Mouse (Mus musculus) neural tube, embryonic 14.5 days (tissue): ENCODE results near the gene Slc25a54. TPM values are rescaled to one million over a fixed set of nuclear protein-coding genes. Genes with fewer than 3 reads are reported as not detected.

Experiments
- ATAC-seq: fragments of 200-750 bp; cut with Nextera tagmentation; 2 replicates; pipeline ENCODE4 v1.8.0; 2017; ENCODE audit warnings: low read depth, mild to moderate bottlenecking, moderate TSS enrichment, moderate library complexity
- H3K27ac ChIP-seq: fragments of 300-500 bp; sonication (generic); 2 replicates; pipeline ENCODE4 v1.5.1; 2014; ENCODE audit warnings: low read depth, mild to moderate bottlenecking, control low read depth, low read length, moderate library complexity, mixed read lengths
- H3K27me3 ChIP-seq: fragments of 300-500 bp; sonication (generic); 2 replicates; pipeline ENCODE4 v1.6.1; 2014; ENCODE audit warnings: low read length; ENCODE audit not compliant: control insufficient read depth, insufficient read depth
- H3K36me3 ChIP-seq: fragments of 300-500 bp; sonication (generic); 2 replicates; pipeline ENCODE4 v1.6.1; 2014; ENCODE audit warnings: low read length, mixed read lengths; ENCODE audit not compliant: control insufficient read depth, insufficient read depth
- H3K4me1 ChIP-seq: fragments of 300-500 bp; sonication (generic); 2 replicates; pipeline ENCODE4 v1.6.1; 2014; ENCODE audit warnings: low read length; ENCODE audit not compliant: control insufficient read depth, insufficient read depth
- H3K4me2 ChIP-seq: fragments of 300-500 bp; sonication (generic); 2 replicates; pipeline ENCODE4 v1.6.1; 2014; ENCODE audit warnings: mild to moderate bottlenecking, low read depth, low read length, control low read depth
- H3K4me3 ChIP-seq: fragments of 300-500 bp; sonication (generic); 2 replicates; pipeline ENCODE4 v1.5.1; 2014; ENCODE audit warnings: low read depth, low read length, control low read depth, mixed read lengths
- H3K9ac ChIP-seq: fragments of 300-500 bp; sonication (generic); replicated peaks from 2 replicates; pipeline ENCODE4 v1.6.1; 2014; ENCODE audit warnings: low read depth, mild to moderate bottlenecking, control low read depth, low read length, mixed read lengths
- H3K9me3 ChIP-seq: fragments of 300-500 bp; sonication (generic); 2 replicates; pipeline ENCODE4 v1.6.1; 2016; ENCODE audit warnings: low read length; ENCODE audit not compliant: control insufficient read depth
- WGBS: fragments of 180-500 bp; shearing (Covaris S2); extraction: QIAGEN DNeasy Blood & Tissue Kit; methylation state at CpG from one replicate; pipeline ENCODE4 v1.1.7; 2014; 5-methylcytosine and 5-hydroxymethylcytosine counted together
- polyA plus RNA-seq: library from polyadenylated mRNA; unstranded; fragments of >200 nt; fragmentation: Nextera tagmentation; extraction: Ambion mirVana; gene quantifications from 2 replicates; pipeline ENCODE4 v1.2.1, GENCODE M21; 2014

Gene Slc25a54
- not detected in 2 replicates for polyA plus RNA-seq

- no peak within 1 kb of the TSS for H3K9ac ChIP-seq
- no peaks in the 10 kb centered on the region for H3K4me1 ChIP-seq
- no peak for ATAC-seq
- no peak within 1 kb of the TSS for H3K4me2 ChIP-seq
- H3K9me3 ChIP-seq = no peaks in the 10 kb centered on the region
- H3K27me3 ChIP-seq = no peaks in the 10 kb centered on the region
- no peaks in the 10 kb centered on the region for H3K36me3 ChIP-seq
- H3K4me3 ChIP-seq = no peak within 1 kb of the TSS
- H3K27ac ChIP-seq = no peak within 1 kb of the TSS
- WGBS = 95% methylated on average over 17 of the region's 17 CpGs
Observed at GRCm38 (mm10) chr3:109080169-109080568, at the start of gene Slc25a54. Gene Slc25a54 (plus strand): TSS chr3:109080469.

- Histone ChIP-seq H3K27me3 (no peaks in the 10 kb centered on the region), H3K4me2 (no peak overlapping the region), H3K9ac (no peak overlapping the region), H3K36me3 (no peaks in the 10 kb centered on the region), H3K4me3 (no peak overlapping the region), H3K9me3 (no peaks in the 10 kb centered on the region), H3K27ac (no peak overlapping the region), H3K4me1 (no peaks in the 10 kb centered on the region)
- ATAC-seq = no peak
- WGBS = 61% methylated on average over 6 of the region's 6 CpGs
Observed at GRCm38 (mm10) chr3:109030817-109031216, 49.5 kb upstream of the Slc25a54 start.

GRCm38 (mm10) chr3:109031626-109032025 is 48.6 kb upstream of the Slc25a54 start:
- Histone ChIP-seq H3K9me3 (no peaks in the 10 kb centered on the region), H3K4me2 (no peak overlapping the region), H3K27ac (no peak overlapping the region), H3K36me3 (no peaks in the 10 kb centered on the region), H3K4me1 (no peaks in the 10 kb centered on the region), H3K9ac (no peak overlapping the region), H3K4me3 (no peak overlapping the region), H3K27me3 (no peaks in the 10 kb centered on the region)
- 91% methylated on average over 3 of the region's 3 CpGs for WGBS
- ATAC-seq = no peak

- Histone ChIP-seq H3K9ac (no peak overlapping the region), H3K27me3 (no peaks in the 10 kb centered on the region), H3K4me3 (no peak overlapping the region), H3K36me3 (no peaks in the 10 kb centered on the region), H3K27ac (no peak overlapping the region), H3K9me3 (no peaks in the 10 kb centered on the region), H3K4me2 (no peak overlapping the region), H3K4me1 (no peaks in the 10 kb centered on the region)
- WGBS = 65% methylated on average over 2 of the region's 2 CpGs
- ATAC-seq = no peak
Observed at GRCm38 (mm10) chr3:109032306-109032705, 48.0 kb upstream of the Slc25a54 start.

GRCm38 (mm10) chr3:109034411-109034810 is 45.9 kb upstream of the Slc25a54 start:
- H3K36me3 ChIP-seq = no peaks in the 10 kb centered on the region
- H3K4me3 ChIP-seq = no peak overlapping the region
- 63% methylated on average over 1 of the region's 1 CpGs for WGBS
- H3K27me3 ChIP-seq = no peaks in the 10 kb centered on the region
- no peak overlapping the region for H3K27ac ChIP-seq
- no peak overlapping the region for H3K4me2 ChIP-seq
- no peak for ATAC-seq
- no peaks in the 10 kb centered on the region for H3K9me3 ChIP-seq
- no peaks in the 10 kb centered on the region for H3K4me1 ChIP-seq
- no peak overlapping the region for H3K9ac ChIP-seq

GRCm38 (mm10) chr3:109040908-109041307 is 39.4 kb upstream of the Slc25a54 start:
- Histone ChIP-seq H3K27ac (no peak overlapping the region), H3K4me2 (no peak overlapping the region)

GRCm38 (mm10) chr3:109043395-109043794 is 36.9 kb upstream of the Slc25a54 start:
- 58% methylated on average over 7 of the region's 7 CpGs for WGBS
- no peak overlapping the region for H3K4me2 ChIP-seq
- ATAC-seq = no peak

More at GRCm38 (mm10) chr3:109040908-109041307, 39.4 kb upstream of the Slc25a54 start:
- 88% methylated on average over 4 of the region's 4 CpGs for WGBS
- Histone ChIP-seq H3K36me3 (no peaks in the 10 kb centered on the region), H3K4me1 (no peaks in the 10 kb centered on the region), H3K9me3 (no peaks in the 10 kb centered on the region), H3K4me3 (no peak overlapping the region), H3K27me3 (no peaks in the 10 kb centered on the region), H3K9ac (no peak overlapping the region)
- ATAC-seq = no peak

GRCm38 (mm10) chr3:109046428-109046827 is 33.8 kb upstream of the Slc25a54 start:
- H3K9me3 ChIP-seq = no peaks in the 10 kb centered on the region
- no peak overlapping the region for H3K27ac ChIP-seq
- H3K27me3 ChIP-seq = no peaks in the 10 kb centered on the region

More at GRCm38 (mm10) chr3:109043395-109043794, 36.9 kb upstream of the Slc25a54 start:
- no peak overlapping the region for H3K4me3 ChIP-seq
- H3K9me3 ChIP-seq = no peaks in the 10 kb centered on the region
- no peaks in the 10 kb centered on the region for H3K36me3 ChIP-seq
- H3K27me3 ChIP-seq = no peaks in the 10 kb centered on the region
- no peak overlapping the region for H3K27ac ChIP-seq
- no peaks in the 10 kb centered on the region for H3K4me1 ChIP-seq
- no peak overlapping the region for H3K9ac ChIP-seq

GRCm38 (mm10) chr3:109047707-109048283 is 32.5 kb upstream of the Slc25a54 start:
- Histone ChIP-seq H3K27ac (no peak overlapping the region), H3K27me3 (no peaks in the 10 kb centered on the region), H3K4me3 (no peak overlapping the region), H3K36me3 (no peaks in the 10 kb centered on the region), H3K4me1 (no peaks in the 10 kb centered on the region), H3K4me2 (no peak overlapping the region), H3K9ac (no peak overlapping the region), H3K9me3 (no peaks in the 10 kb centered on the region)
- ATAC-seq = no peak
- 48% methylated on average over 6 of the region's 6 CpGs for WGBS

More at GRCm38 (mm10) chr3:109046428-109046827, 33.8 kb upstream of the Slc25a54 start:
- no peaks in the 10 kb centered on the region for H3K4me1 ChIP-seq
- no peak overlapping the region for H3K4me3 ChIP-seq
- 84% methylated on average over 3 of the region's 3 CpGs for WGBS
- no peak overlapping the region for H3K4me2 ChIP-seq
- H3K36me3 ChIP-seq = no peaks in the 10 kb centered on the region
- ATAC-seq = no peak
- H3K9ac ChIP-seq = no peak overlapping the region
